Mouse (Mus musculus) C2C12 (cell line): ENCODE data around the gene Ppm1b.

ENCODE experiments used
- CTCF ChIP-seq: IDR thresholded peaks from one replicate; pipeline ENCODE4 v1.5.1; 2011; ENCODE audit not compliant: control insufficient read depth, insufficient read depth, insufficient read length
- FOSL1 ChIP-seq: IDR thresholded peaks from one replicate; pipeline ENCODE4 v1.8.0; 2011; ENCODE audit warnings: mild to moderate bottlenecking, low read length; ENCODE audit not compliant: poor library complexity, insufficient read depth, severe bottlenecking
- MYOD1 ChIP-seq: IDR thresholded peaks from one replicate; pipeline ENCODE4 v1.6.1; 2011; ENCODE audit warnings: low read depth; ENCODE audit not compliant: control insufficient read depth, insufficient read length
- MYOG ChIP-seq: IDR thresholded peaks from one replicate; pipeline ENCODE4 v1.6.1; 2011; ENCODE audit not compliant: control insufficient read depth, insufficient read length; ENCODE audit errors: extremely low read depth
- USF1 ChIP-seq: IDR thresholded peaks from one replicate; pipeline ENCODE4 v1.6.1; 2011; ENCODE audit warnings: low read depth, mild to moderate bottlenecking, control low read depth, moderate library complexity

DNA sequence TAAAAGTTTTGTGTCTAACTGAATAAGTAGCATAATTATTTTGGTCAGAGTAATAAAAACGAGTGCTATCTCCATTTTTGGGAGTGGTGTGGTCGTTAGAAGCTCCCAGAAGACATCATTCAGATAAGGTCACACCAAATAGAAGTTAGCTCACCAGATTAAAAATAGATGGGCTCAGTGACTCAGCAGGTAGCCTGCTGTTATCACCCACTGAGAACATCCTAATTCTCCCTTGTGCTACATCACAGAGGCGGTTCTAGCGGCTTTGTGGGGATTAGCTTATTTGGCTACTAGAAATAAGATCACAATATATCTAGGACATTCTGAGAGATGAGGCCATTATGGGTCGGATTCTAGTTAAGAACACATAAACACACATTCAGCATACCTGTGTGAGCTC, 30.3 kb upstream of the Ppm1b start:
- TF ChIP-seq USF1 (no peak), CTCF (no peak), FOSL1 (no peak), MYOD1 (no peak), MYOG (no peak)
